Mouse (Mus musculus) gastrocnemius, postnatal 10 days (tissue): ENCODE data around the gene Ecm1. TPM values are rescaled to one million over a fixed set of nuclear protein-coding genes. Genes with fewer than 3 reads are reported as not detected.
A peak's percentile ranks its signal among the peaks of the same experiment; 100 is the strongest.

Source experiments
- DNase-seq: peaks from one replicate; pipeline ENCODE4 v3.0.0; 2021; ENCODE audit warnings: mixed read lengths
- long read RNA-seq, 2 experiments: library from polyadenylated mRNA; stranded (forward); transcript quantifications; one replicate each; pipeline ENCODE4 v2.0.0; 2021
- total RNA-seq, 2 experiments: library from RNA; stranded (reverse); gene quantifications; 2 replicates each; pipeline ENCODE4 v1.2.3; 2021

Ecm1 gene
- 10 to 100 TPM; 19.7 to 29.7 TPM for total RNA-seq
- long read RNA-seq, experiment 1, transcript Ecm1-202 (11 exons, 1,900 nt): major isoform, 19 of 37 reads
- long read RNA-seq, experiment 1, partial matches to known transcripts: 4 of 37 reads
- long read RNA-seq, experiment 1, other reads (novel, unspliced or antisense): 11 of 37 reads
- long read RNA-seq, experiment 2, transcript Ecm1-202 (11 exons, 1,900 nt): major isoform, 13 of 28 reads
- long read RNA-seq, experiment 2, partial matches to known transcripts: 5 of 28 reads
- long read RNA-seq, experiment 2, other reads (novel, unspliced or antisense): 8 of 28 reads

- no peak for DNase-seq
These were observed at the start of gene Ecm1 for GRCm38 (mm10) chr3:95739353-95740104. Gene Ecm1, minus strand, starts transcription at chr3:95739569.

- no peak for DNase-seq
These were observed 46.1 kb upstream of the Ecm1 start for GRCm38 (mm10) chr3:95785501-95785900.

- DNase-seq: peak; percentile 12
These were observed 32.6 kb upstream of the Ecm1 start for GRCm38 (mm10) chr3:95771985-95772384.

DNA sequence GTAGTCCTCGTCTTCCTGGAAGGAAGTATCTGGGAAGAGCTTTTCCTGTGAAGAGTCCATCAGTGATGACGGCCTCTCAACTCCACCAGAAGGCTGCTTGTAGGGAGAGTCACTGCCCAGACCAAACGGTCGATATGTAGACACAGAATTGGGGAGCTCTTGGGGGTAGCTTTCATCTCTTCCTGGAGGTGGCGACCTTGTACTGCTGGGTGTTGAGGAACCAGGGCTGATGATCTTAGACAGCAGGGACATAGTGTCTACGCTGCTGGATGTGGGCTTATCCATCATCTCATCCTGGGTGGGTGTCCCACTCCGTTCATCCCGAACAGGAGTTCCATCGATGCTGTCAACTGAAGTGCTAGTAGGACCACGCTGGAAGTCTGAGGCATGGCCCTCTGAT, 26.2 kb upstream of the Ecm1 start:
- no peak for DNase-seq

DNA sequence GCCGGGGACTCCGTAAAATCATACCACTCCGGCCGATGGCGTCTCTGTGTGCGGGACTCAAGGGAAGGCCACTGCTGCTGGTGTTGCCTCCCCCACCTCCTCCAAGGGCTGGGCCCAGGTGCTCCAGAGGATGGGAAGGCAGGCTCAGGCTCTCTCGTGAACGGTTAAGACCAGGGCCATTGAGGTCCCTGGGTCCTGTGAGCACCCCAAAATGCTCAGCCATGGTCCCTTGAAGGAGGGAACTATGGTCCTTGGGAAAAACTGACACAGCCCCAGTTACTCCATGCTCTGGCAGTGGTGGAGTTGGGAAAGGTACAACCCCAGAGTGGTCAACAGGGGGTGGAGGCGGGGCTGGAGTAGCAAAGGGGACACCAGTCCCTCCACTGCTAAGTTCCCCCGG, 24.4 kb upstream of the Ecm1 start:
- DNase-seq: no peak

- DNase-seq: no peak
These were observed 23.6 kb upstream of the Ecm1 start for GRCm38 (mm10) chr3:95762961-95763360.

- no peak for DNase-seq
These were observed 22.4 kb upstream of the Ecm1 start for GRCm38 (mm10) chr3:95761771-95762170.

DNA sequence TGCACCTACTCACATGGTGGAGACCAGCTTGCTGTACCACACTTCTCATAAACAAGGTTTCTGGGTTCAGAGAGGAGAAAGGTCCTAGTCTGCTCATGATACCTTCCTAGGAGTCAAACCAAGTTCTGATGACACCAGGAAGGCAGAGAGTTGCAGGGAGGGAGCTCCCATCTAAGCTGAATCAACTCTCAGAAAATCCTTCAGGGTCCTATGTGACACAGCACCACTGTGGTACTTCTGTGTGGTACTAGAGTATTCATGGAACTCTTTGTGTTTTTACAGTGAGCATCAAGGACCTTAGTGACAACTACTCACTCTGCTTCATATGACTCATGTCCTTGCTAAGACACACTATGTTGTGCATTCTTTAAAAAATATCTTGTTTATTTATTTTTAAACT, 21.3 kb upstream of the Ecm1 start:
- no peak for DNase-seq

DNA sequence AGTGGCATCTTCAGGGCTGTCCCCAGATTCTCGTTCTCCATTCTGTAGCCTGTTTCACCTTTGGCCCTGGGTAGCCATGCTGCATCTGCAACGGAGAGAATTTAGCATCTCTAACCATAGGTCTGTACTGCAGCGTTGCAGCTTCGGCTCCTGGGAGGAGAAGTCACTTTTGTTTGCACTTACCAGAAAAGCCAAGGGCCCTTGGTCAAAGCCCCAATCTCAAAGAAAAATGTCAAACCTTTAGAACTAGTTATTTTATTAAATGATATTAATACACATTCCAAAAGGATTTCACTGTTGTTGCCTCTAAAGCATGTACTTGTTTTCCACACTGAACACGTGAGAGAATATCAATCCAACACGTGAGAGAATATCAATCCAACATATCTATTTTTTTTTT, 20.7 kb upstream of the Ecm1 start, which contains the start of gene Tars2:
Gene Tars2 (minus strand): TSS at position 101 of the 400 bp plus-strand sequence.
- no peak for DNase-seq

DNA sequence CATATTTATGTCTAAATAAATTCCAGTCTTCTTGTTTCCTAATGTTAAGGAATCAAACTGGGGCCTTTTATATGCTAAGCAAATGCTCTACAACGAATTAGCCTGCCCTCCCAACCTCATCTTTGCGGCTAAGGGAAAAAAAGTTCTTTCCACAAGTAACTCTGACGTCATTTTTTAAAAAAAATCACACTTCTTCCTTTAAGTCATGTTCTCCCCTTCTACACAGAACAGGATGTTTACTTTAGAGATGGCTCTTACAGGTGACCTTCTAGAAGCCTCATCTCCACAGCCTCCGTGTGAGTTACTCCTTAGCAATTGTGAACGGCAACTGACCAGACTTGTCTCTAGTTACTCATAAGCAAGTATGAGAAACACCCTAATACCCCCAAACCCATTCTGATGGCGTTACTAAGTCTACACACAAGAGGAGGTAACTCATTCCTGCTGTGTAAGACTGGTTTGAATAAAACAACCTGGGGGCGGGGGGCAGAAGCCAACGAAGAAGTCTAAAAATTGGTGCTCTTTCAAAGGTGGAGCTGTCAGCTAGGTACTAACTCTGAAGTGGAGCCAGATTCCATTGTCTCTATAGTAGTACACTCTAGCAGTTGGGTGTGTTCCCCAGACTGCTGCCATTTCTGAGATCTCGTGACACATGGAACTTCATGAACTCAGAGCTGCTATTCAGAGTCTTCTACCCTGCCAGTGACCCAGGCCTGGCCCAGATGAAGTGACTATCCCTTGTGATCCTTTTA, 19.3 kb upstream of the Ecm1 start:
- DNase-seq: no peak

- no peak for DNase-seq
These were observed 17.4 kb upstream of the Ecm1 start for GRCm38 (mm10) chr3:95756808-95757207.

DNA sequence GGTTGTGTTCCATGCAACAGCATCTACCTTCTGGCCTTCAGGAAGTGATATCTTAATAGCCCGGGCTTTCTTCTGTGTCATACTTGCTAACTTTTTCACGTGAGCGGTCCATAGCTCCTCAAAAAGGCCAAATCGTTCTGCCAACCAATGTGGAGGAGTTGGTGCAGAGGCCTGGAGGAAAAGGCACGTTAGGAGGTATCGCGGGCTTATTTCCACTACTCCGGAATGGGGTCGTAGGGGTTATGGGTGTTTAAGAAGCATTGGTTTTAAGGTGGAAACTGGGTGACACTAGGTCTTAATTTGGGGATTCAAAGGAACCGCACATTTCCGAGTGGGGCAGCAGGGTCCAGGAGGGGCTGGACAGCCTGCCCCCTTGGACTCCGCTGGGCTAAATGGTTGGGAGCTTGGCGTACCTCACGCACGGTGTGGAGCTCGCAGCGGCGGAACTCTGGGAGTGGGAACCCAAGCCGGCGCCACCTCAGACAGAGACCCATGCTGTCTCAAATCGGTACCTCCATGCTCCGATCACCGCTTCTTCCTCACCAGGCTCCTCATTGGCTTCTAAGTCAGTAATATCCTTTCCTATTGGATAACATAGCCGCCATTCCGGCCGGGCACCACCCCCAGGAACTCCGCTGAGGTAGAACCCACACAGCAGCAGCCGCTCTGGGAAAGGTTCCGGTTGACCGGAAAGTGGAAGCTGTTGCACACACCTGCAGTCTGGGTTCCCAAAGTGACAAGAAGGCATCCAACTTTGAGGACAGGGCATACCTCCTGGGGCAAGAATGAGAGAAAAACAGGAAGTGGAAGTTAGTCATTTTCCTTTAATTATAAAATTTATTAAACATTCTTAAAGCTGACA, 15.2 kb upstream of the Ecm1 start:
- DNase-seq: peak; percentile 88

DNA sequence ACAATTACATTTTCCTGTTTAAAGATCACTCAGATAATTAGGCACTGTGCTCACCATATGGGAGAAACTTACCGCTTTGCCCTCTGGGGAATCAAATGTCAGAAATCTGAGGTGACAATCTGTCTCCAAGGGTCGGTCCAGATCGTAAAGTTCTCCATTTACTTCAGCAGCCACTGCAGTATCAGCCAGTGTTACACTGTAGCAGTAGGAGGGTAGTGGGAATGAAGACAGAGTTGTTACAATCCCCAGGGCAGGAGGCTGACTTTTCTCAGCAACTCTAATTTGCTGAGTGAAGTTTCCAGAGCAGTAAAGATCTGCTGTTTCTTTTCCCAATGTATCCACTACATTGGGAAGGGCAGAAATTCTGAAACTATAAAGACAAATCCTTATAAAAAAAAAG, 13.6 kb upstream of the Ecm1 start:
- no peak for DNase-seq

GRCm38 (mm10) chr3:95740406-95740805, 1.0 kb upstream of the Ecm1 start:
- no peak for DNase-seq

GRCm38 (mm10) chr3:95735071-95735670, 4.2 kb downstream of the Ecm1 start:
- no peak for DNase-seq

- no peak for DNase-seq
These were observed 5.2 kb downstream of the Ecm1 start for GRCm38 (mm10) chr3:95734092-95734702.

GRCm38 (mm10) chr3:95732744-95733521, 6.4 kb downstream of the Ecm1 start:
- DNase-seq: no peak

DNA sequence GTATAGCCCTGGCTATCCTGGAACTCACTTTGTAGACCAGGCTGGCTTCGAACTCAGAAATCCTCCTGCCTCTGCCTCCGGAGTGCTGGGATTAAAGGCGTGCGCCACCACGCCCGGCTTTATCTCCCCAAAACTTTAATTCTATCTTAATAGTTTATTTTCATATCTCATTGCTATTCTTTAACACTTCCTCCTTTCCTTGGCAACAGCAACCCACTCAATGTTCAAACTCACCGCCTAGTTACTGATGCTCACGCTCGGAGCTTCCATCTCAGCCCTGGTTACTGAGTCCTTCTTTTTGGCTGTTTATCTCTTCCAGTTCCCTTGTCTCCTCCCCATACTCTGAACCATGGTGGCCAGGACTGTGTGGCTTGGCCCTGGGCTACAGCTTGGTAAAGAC, 7.1 kb downstream of the Ecm1 start:
- no peak for DNase-seq

GRCm38 (mm10) chr3:95731802-95732201, 7.6 kb downstream of the Ecm1 start:
- no peak for DNase-seq

DNA sequence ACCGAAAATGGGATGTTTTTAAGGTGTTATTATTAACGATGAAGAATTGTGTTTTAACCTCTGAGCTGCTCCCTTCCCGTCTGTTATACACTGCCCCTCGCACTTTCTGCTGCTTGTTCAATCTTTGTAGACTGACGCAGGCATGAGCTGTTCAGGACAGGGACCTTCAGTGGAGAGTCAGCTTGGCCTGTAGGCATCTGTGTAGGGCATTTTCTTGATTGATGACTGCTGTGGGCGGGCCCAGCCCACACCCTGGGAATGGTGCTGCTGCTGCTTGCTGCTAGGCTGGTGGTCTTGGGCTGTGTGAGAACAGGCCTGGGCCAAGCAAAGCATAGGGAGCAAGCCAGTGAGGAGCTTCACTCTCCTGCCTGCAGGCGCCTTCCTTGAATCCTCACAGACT, 8.9 kb downstream of the Ecm1 start:
- DNase-seq: no peak
